Mouse (Mus musculus): ENCODE measurements around the gene Mindy2.
"Not testable (repeated sequence)": the region's sequence is repeated elsewhere in the genome, so short reads cannot be mapped to it uniquely, and the experiment has no call there.

Gene Mindy2

GRCm38 (mm10) chr9:70584641-70585040 is 72.3 kb downstream of the Mindy2 start:
- peak in 1 of 2 experiments; percentile 17 for DNase-seq (ENCODE audit: low spot score in 2 of 2)

DNA sequence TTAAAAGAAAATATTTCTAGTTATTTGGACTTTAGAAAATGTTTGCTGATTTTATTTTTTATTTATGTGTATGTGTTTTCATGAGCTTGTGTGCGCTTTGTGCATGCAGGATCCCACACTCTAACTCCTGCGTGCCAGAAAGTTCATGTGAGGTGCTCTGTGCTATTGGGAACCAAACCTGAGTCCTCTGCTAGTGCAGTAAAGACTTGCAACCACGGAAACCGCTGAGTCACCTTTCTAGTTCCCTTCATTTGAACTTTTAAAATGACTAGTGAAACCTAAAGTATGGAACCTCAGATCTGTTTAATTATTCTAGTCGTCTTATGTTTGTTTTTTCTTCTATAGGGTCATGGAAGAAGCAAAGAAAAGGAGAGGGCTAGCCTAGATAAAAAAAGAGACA is 76.0 kb downstream of the Mindy2 start:
- peak in 1 of 2 experiments; percentile 9 for DNase-seq (ENCODE audit: low spot score in 2 of 2)

GRCm38 (mm10) chr9:70578123-70578522 is 78.9 kb downstream of the Mindy2 start:
- no peak for DNase-seq (ENCODE audit: low spot score in 2 of 2)

DNA sequence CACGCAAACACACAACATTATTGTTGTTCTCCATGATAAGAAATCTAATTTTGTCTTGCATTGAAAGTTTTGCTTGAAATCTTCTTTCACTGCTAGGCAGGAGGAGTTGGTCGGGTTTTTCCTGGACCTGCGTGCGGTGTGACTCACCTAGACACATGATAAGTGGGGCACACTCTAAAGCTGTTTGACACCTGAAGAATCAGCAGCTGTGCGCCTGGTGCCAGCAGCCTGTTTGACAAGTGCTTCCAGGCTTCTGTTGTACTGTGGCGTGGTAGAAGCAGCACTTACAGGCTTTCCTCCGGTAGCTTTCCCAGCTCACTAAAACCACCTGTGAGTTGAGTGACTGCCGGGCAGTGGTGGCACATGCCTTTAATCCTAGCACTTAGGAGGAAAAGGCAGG is 86.6 kb downstream of the Mindy2 start:
- no peak for DNase-seq (ENCODE audit: low spot score in 2 of 2)

GRCm38 (mm10) chr9:70567651-70568050 is 89.3 kb downstream of the Mindy2 start:
- no peak for DNase-seq (ENCODE audit: low spot score in 2 of 2)

GRCm38 (mm10) chr9:70562825-70563224 is 94.1 kb downstream of the Mindy2 start:
- DNase-seq (ENCODE audit: low spot score in 2 of 2) = no peak

DNA sequence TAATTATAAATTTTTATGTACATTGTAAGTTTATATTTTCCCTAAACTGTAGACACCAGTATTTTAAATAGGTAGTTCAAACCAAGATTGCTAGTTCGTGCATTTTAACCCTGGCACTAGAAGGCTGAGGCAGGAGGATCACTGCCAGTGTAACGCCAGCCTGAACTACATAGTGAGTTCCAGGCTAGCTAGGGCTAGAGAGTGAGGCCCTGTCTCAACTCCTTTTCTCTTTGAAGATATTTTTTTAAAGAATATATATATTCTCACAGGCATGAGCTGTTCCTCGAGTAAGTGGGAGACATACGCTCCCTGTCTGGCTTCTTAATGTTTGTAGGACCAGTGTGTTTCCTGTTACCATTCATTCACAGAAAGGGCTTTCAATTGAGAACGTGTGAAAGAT is 100.2 kb downstream of the Mindy2 start:
- DNase-seq (ENCODE audit: low spot score in 2 of 2) = no peak

DNA sequence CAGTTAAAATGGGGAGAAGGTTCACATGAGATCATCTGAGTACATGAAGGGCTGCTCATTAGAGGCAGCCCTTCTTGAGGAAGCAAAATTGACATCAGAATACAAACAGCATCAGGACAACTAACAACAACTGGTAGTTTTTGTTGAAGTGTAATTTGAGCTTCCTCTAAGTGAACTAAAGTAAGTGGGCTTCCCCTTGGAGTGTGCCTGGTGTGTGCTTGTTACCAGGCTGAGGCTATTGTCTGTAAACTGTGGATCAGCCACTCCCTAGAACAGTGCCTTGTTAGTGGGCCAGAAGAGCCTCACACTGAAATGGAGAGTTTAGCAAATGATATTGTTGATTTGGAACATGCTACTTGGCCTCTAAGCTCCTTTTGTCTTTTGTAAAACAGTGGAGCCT is 101.5 kb downstream of the Mindy2 start:
- no peak for DNase-seq (ENCODE audit: low spot score in 2 of 2)

DNA sequence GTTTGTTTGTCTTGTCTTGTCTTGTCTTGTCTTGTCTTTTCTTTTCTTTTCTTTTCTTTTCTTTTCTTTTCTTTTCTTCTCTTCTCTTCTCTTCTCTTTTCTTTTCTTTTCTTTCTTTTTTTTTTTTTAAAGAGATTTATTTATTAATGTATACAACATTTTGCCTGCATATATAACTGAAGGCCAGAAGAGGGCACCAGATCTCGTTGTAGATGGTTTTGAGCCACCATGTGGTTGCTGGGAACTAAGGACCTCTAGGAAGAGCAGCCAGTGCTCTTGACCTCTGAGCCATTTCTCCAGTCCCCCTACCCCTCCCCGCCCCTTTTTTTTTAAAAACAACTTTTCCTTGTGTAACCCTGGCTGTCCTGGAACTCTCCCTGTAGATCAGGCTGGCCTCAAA is 104.7 kb downstream of the Mindy2 start:
- DNase-seq (ENCODE audit: low spot score in 2 of 2) = not testable (repeated sequence)

DNA sequence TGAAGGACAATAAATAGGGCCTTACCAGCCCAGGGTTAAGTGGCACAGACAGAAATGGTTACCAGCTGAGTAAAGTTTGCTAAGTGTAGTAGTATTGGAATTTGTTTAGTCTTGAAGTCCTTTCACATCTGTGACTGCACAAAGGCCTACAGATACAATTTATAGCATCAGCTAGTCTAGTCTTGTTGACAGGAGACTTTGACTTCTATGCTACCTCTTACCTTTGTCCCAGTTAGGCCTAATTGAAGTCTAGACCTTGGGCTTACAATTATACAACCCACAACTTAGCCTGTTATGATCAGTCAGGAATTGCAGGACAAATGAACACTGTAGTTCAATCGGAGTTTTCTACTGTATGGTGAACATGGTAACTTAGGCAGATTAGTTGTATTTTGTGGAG is 105.5 kb downstream of the Mindy2 start:
- DNase-seq (ENCODE audit: low spot score in 2 of 2) = no peak

Measured in right cerebral cortex, postnatal 10 days (tissue).